Mouse (Mus musculus) left cerebral cortex, adult 8-10 months (tissue): ENCODE results near the gene Rai14. TPM values are rescaled to one million over a fixed set of nuclear protein-coding genes. Genes with fewer than 3 reads are reported as not detected.
A peak's percentile ranks its signal among the peaks of the same experiment; 100 is the strongest.

Experiments
- DNase-seq, 2 experiments: peaks; one replicate each; pipeline ENCODE4 v3.0.0; 2022; ENCODE audit warnings: low spot score in 2 of 2
- total RNA-seq, 4 experiments: library from RNA; stranded (reverse); gene quantifications; 2 replicates each; pipeline ENCODE4 v1.2.4; 2022

Rai14 gene
- total RNA-seq, 4 experiments from 2014 or later: 11.4 to 14.1 (median 13.0) TPM

GRCm38 (mm10) chr15:10721259-10721781 lies 6.9 kb upstream of the Rai14 start:
- DNase-seq: no peak

GRCm38 (mm10) chr15:10720671-10721070 lies 6.2 kb upstream of the Rai14 start:
- DNase-seq: no peak

GRCm38 (mm10) chr15:10720188-10720587 lies 5.8 kb upstream of the Rai14 start:
- no peak for DNase-seq

GRCm38 (mm10) chr15:10719511-10719910 lies 5.1 kb upstream of the Rai14 start:
- no peak for DNase-seq

- no peak for DNase-seq
Measured at GRCm38 (mm10) chr15:10718763-10719162, 4.3 kb upstream of the Rai14 start.

GRCm38 (mm10) chr15:10717284-10717683 lies 2.9 kb upstream of the Rai14 start:
- no peak for DNase-seq

DNA sequence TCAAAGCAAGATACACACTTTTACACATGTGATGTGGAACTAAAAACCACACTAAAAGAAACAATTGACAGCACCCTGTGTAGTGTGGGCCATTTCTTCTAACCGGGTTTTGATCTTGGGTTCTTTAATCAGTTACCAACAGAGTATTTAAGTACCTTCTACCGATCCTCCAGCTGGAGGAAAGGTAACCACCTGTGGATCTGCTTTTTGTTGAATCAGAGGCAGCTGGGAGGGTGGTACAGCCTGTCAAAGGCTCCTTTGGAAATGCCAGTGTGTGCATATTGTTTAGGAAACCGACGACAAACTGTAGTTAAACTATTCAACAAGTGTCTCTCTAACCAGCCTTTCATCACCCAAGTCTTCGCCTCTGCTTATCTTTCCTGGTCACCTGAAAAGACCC lies 1.5 kb upstream of the Rai14 start:
- DNase-seq: no peak

GRCm38 (mm10) chr15:10715139-10715505 lies 698 bp upstream of the Rai14 start:
- DNase-seq: no peak

GRCm38 (mm10) chr15:10713626-10714316 lies 653 bp downstream of the Rai14 start:
- DNase-seq: no peak

GRCm38 (mm10) chr15:10713181-10713625 lies 1.2 kb downstream of the Rai14 start:
- DNase-seq: no peak

GRCm38 (mm10) chr15:10712288-10712687 lies 2.1 kb downstream of the Rai14 start:
- DNase-seq: no peak

GRCm38 (mm10) chr15:10711231-10711630 lies 3.2 kb downstream of the Rai14 start:
- no peak for DNase-seq

DNA sequence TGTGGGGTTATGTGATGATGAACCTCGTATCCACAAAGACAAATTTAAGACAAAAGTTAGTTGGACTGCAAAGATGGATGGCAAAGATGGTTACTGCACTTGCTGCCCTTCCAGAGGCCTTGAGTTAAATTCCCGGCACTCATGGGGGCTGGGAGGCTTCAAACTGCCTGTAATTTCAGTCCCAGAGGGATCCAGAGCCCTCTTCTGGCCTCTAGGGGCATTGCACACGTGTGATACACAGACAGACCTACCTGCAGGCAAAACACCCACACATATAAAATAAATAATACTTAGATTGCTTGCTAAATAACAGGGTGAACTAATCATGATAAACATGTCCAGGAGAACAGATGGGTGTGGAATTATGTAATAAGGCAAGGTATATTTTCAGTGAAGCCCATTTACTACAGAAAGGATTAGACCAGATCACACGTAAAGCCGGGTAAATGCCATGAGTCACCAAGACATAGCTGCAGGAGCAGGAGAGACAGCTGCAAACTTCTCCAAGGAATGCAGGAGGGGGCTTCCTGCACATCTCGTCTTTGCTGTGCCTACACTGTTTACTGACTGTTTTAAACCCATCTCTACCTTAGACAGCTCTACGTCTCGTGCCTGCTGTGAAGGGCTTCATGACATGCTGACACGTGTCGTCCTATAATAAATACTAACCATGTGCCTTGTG lies 5.7 kb downstream of the Rai14 start:
- DNase-seq: no peak

DNA sequence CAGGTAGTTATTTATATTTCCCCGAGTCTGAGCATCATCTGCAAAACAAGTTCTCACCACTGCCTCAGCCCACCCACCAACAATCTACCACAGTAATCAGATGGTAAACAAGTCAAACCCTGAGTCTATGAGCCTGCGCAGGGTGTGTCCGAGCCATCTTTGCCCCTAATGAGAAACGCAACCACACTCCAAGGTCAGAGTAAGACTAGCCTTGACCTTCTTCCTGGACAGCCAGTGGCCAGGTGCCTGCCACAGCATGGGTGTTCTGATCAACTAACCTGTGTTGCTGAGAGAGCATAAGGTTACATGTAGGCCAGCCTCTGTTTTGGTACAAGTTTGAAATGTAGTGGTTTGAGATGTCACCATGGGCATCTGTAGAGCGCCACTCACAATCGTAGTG lies 7.3 kb downstream of the Rai14 start:
- DNase-seq: no peak

GRCm38 (mm10) chr15:10706414-10706813 lies 8.0 kb downstream of the Rai14 start:
- DNase-seq: no peak

DNA sequence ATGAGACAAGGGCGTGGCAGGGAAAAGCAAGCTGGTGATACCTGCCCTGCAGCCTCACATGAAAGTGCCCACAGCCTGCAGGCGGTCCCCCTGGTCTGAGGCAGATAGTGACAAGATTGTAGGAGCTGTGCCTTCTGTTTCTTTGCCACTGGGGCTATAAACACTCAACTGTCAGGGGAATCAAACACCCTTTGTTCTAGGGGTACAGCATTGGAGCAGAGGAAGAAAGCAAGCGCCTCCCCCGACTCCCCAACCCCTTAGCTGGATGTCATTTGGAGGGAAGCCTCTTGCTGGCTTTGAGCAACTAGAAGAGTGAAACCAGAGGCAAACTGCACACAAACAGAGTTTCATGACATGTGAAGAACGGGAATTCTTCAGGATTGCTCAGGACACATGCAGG lies 8.7 kb downstream of the Rai14 start:
- DNase-seq: no peak

DNA sequence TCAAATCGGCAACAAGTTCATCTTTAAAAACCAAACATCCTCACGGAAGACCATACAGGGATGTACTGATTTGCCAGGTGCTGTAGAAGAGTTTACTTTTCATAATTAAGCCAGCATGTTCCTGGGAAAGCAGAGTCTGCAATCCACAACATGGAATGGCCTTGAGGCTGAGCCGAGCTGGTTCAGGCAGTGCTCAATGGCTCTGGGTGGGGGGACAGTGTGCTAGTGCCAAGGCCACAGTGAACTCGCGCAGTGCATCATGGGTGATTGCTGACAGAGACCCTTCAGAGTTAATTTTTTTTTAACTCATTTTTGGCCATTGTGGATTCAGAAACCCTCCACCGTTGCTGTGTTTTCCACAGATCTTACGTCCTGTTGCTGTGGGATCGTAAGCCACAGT lies 10.1 kb downstream of the Rai14 start:
- no peak for DNase-seq

DNA sequence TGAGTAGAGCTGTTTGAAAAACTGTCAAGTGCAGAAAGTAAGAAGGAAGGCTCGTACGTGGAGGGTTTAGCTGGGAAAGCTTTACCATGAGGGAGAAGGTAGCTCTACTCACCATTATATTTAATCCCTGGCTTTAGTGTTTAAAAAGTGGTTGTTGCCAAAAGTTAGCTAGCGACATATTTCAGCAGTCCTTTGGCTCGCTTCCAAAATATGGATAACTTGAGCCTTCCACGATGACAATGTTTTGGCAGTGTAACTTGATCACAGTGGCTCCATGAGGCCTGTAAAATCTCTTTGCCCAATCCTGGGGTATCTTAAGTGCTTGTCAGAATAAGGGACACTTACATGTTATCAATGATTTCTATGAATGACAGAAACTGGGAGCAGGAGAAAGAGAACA lies 12.9 kb downstream of the Rai14 start:
- DNase-seq: no peak

DNA sequence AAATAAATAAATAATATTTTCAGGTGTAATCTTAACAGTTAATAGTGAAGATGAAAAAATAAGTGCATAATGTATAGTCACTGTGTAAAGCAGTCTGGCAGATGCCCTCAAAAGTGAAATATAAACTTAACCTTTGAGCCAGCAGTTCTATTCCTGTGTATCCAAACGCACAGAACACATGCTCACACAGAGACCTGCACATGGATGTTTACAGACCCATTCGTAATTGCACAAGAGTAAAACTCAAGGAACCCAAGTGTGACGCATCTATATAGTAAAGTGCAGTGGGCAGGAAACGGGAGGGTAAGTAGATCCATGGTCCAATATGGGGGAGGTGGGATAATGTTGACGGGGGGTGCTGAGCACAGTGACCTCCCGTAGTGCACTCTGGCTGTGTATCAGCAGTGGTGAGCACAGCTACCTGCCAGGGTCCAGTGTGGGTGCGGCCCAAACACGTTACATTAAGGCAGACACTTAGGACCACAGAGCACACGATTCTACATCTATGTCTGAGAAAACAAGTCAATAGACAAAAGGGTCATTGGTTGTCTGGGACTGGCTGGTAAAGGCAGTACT lies 13.4 kb downstream of the Rai14 start:
- no peak for DNase-seq

DNA sequence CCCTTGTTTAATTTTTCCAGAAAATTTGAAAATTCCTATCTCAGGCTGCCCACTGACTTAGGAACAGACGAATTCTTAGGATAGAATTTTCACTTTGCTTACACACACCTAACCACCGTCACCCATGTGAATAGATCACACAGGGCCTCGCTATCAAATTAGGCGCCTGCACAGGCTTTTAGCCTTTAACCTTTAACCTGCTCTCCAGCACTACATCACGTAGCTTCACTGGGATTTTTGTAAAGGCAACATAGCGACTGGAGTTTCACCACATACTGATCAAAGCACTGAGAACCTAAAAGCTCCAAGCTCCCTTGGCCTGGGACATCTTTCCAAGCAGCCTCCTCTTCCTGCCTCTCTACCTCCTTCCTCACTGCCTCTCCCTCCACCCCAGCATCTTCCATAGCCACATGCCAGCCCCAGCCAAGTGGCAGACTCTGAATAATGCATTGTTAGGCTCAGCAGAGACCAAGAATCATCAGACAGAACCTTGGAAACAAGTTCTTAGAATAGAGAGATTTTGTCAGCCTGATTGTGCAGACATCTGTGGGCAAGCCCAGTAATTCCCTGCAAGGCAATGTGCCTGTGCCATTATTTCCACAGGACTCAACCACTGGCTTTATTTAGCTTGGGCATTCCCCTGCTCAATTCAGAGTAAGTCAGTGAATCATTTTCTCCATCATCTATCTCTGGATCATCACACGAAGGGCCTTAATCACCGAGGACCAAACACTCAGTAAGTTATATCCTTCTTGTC lies 17.8 kb downstream of the Rai14 start:
- peak in 1 of 2 experiments; percentile 41 for DNase-seq

- DNase-seq: no peak
Measured at GRCm38 (mm10) chr15:10692627-10693026, 21.8 kb downstream of the Rai14 start.

DNA sequence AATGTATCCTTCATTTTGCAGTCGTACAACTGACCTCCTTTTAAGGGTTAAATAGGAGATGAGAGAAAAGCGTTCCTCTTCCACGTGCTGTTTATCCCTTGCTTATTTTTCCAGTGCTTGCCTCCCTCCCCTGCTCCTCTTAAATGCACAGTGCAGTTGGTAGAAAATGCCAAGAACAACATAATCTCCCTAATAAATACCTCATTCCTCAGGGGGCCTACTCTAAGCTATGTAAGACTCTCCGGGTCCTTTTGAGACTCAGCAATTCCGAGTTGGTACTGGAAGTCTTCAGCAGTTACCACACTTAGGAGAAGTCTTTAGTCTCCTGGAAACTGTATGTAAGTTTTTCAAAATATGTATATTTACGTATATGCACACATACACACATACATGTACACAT lies 22.9 kb downstream of the Rai14 start:
- DNase-seq: no peak
